Mouse (Mus musculus) limb, embryonic 11.5 days (tissue): ENCODE results near the gene Sv2b. TPM values are rescaled to one million over a fixed set of nuclear protein-coding genes. Genes with fewer than 3 reads are reported as not detected.
A peak's percentile ranks its signal among the peaks of the same experiment; 100 is the strongest.
"Not testable (repeated sequence)": the region's sequence is repeated elsewhere in the genome, so short reads cannot be mapped to it uniquely, and the experiment has no call there.

Experiments used
- ATAC-seq: fragments of 200-750 bp; cut with Nextera tagmentation; 2 replicates; pipeline ENCODE4 v1.8.0; 2017; ENCODE audit warnings: low read depth; ENCODE audit not compliant: insufficient number of reproducible peaks, low FRiP score, low TSS enrichment
- DNase-seq: peaks from one replicate; pipeline ENCODE4 v3.0.0-alpha.2; 2015; ENCODE audit warnings: low spot score
- H3K27ac ChIP-seq: fragments of 300-500 bp; sonication (generic); replicated peaks from 2 replicates; pipeline ENCODE4 v1.5.1; 2014; ENCODE audit warnings: low read depth, mild to moderate bottlenecking, low read length
- H3K27me3 ChIP-seq: fragments of 300-500 bp; sonication (generic); 2 replicates; pipeline ENCODE4 v1.6.1; 2014; ENCODE audit warnings: mild to moderate bottlenecking, low read length, mixed read lengths; ENCODE audit not compliant: control insufficient read depth, insufficient read depth
- H3K36me3 ChIP-seq: fragments of 300-500 bp; sonication (generic); 2 replicates; pipeline ENCODE4 v1.6.1; 2014; ENCODE audit warnings: mild to moderate bottlenecking, low read length, moderate library complexity, mixed read lengths; ENCODE audit not compliant: control insufficient read depth, insufficient read depth
- H3K4me1 ChIP-seq: fragments of 300-500 bp; sonication (generic); 2 replicates; pipeline ENCODE4 v1.6.1; 2014; ENCODE audit warnings: low read length, mixed read lengths; ENCODE audit not compliant: control insufficient read depth, insufficient read depth
- H3K4me2 ChIP-seq: fragments of 300-500 bp; sonication (generic); 2 replicates; pipeline ENCODE4 v1.6.1; 2014; ENCODE audit warnings: low read depth, mild to moderate bottlenecking, moderate library complexity; ENCODE audit not compliant: severe bottlenecking
- H3K4me3 ChIP-seq: fragments of 300-500 bp; sonication (generic); 2 replicates; pipeline ENCODE4 v1.5.1; 2014; ENCODE audit warnings: low read depth, low read length
- H3K9ac ChIP-seq: fragments of 300-500 bp; sonication (generic); 2 replicates; pipeline ENCODE4 v1.6.1; 2014; ENCODE audit warnings: mild to moderate bottlenecking, low read length
- H3K9me3 ChIP-seq: fragments of 300-500 bp; sonication (generic); 2 replicates; pipeline ENCODE4 v1.6.1; 2016; ENCODE audit warnings: low read length; ENCODE audit not compliant: control insufficient read depth
- WGBS: fragments of 180-500 bp; shearing (Covaris S2); extraction: QIAGEN DNeasy Blood & Tissue Kit; methylation state at CpG from one replicate; pipeline ENCODE4 v1.1.7; 2014; 5-methylcytosine and 5-hydroxymethylcytosine counted together
- polyA plus RNA-seq: library from polyadenylated mRNA; unstranded; fragments of >200 nt; fragmentation: Nextera tagmentation; extraction: Ambion mirVana; gene quantifications from 2 replicates; pipeline ENCODE4 v1.2.1, GENCODE M21; 2014

Sv2b gene
- polyA plus RNA-seq, 1 experiment from 2014 or later = 1.1 TPM

DNA sequence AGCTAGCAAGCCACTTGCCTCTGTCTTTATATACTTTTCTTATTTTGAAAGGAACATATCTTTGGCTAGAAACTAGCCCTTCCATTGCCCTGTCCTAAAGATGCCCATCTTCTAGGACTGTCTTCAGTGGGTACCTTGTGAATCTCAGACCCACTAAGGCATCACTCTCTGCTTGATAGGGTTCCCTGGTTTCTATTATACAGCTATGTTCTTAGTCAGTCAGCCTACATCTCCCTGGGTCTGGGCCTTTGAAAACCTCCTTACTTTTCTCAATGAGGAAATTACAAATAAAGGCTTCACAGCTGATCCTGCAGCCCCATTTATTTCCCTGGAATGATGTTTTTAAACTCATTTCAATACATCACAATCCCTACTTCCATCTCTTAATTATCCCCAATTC lies 88.8 kb downstream of the Sv2b start:
- DNase-seq (no peak), ATAC-seq (no peak)
- Histone ChIP-seq H3K4me2 (no peak overlapping the region), H3K27me3 (no peaks in the 10 kb centered on the region), H3K4me1 (no peaks in the 10 kb centered on the region), H3K27ac (no peak overlapping the region), H3K9ac (no peak overlapping the region), H3K36me3 (no peaks in the 10 kb centered on the region), H3K4me3 (no peak overlapping the region), H3K9me3 (peaks cover 4% of the 10 kb centered on the region; the same call in 1 of the 2 replicates)

GRCm38 (mm10) chr7:75216180-75216579 lies 92.9 kb downstream of the Sv2b start:
- no peak for DNase-seq
- no peaks in the 10 kb centered on the region for H3K27me3 ChIP-seq
- H3K4me2 ChIP-seq = no peak overlapping the region
- no peak overlapping the region for H3K27ac ChIP-seq
- H3K4me3 ChIP-seq = no peak overlapping the region
- no peaks in the 10 kb centered on the region for H3K4me1 ChIP-seq
- peaks cover 4% of the 10 kb centered on the region; the same call in 1 of the 2 replicates for H3K9me3 ChIP-seq
- H3K9ac ChIP-seq = no peak overlapping the region
- ATAC-seq = no peak
- no peaks in the 10 kb centered on the region for H3K36me3 ChIP-seq
- 88% methylated on average over 7 of the region's 7 CpGs for WGBS

- Histone ChIP-seq H3K27me3 (no peaks in the 10 kb centered on the region), H3K27ac (no peak overlapping the region), H3K4me2 (no peak overlapping the region), H3K36me3 (no peaks in the 10 kb centered on the region), H3K4me1 (no peaks in the 10 kb centered on the region), H3K4me3 (no peak overlapping the region), H3K9ac (no peak overlapping the region), H3K9me3 (no peaks in the 10 kb centered on the region)
- DNase-seq (no peak), ATAC-seq (no peak)
- 71% methylated on average over 4 of the region's 4 CpGs for WGBS
Observed at GRCm38 (mm10) chr7:75209221-75209641, 99.8 kb downstream of the Sv2b start.

GRCm38 (mm10) chr7:75207965-75208644 lies 101.0 kb downstream of the Sv2b start:
- no peak for DNase-seq
- no peak overlapping the region for H3K27ac ChIP-seq
- H3K4me1 ChIP-seq = no peaks in the 10 kb centered on the region
- no peak for ATAC-seq
- 90% methylated on average over 3 of the region's 3 CpGs for WGBS
- H3K36me3 ChIP-seq = no peaks in the 10 kb centered on the region
- H3K9me3 ChIP-seq = no peaks in the 10 kb centered on the region
- no peak overlapping the region for H3K4me2 ChIP-seq
- no peak overlapping the region for H3K9ac ChIP-seq
- no peak overlapping the region for H3K4me3 ChIP-seq
- H3K27me3 ChIP-seq = no peaks in the 10 kb centered on the region

GRCm38 (mm10) chr7:75206671-75207070 lies 102.4 kb downstream of the Sv2b start:
- WGBS = 87% methylated on average over 3 of the region's 3 CpGs
- Histone ChIP-seq H3K9ac (no peak overlapping the region), H3K4me3 (no peak overlapping the region), H3K36me3 (no peaks in the 10 kb centered on the region), H3K27me3 (no peaks in the 10 kb centered on the region), H3K4me1 (no peaks in the 10 kb centered on the region), H3K27ac (no peak overlapping the region), H3K9me3 (no peaks in the 10 kb centered on the region), H3K4me2 (no peak overlapping the region)
- ATAC-seq (no peak), DNase-seq (no peak)

DNA sequence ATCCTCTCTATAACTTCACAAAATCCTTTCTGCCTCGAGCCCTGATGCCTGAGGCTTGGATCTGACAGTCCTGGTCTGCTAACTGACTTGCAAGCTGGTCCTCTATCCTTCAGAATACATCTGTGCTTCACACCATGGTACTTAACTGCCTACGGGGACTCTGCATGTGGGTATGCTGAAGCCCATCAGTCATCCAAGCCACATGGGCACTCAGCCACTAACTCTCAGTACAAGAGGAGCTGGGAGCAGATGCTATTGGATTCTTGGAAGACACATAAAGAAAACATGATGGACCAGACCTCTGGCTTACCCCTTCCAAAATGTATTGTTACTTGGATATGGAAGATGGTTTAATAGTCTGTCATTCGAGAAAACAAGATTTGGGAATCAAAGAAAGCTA lies 103.7 kb downstream of the Sv2b start:
- H3K4me2 ChIP-seq = no peak overlapping the region
- 73% methylated on average over 3 of the region's 3 CpGs for WGBS
- H3K27ac ChIP-seq = no peak overlapping the region
- H3K4me1 ChIP-seq = no peaks in the 10 kb centered on the region
- no peaks in the 10 kb centered on the region for H3K27me3 ChIP-seq
- DNase-seq (no peak), ATAC-seq (no peak)
- H3K9me3 ChIP-seq = no peaks in the 10 kb centered on the region
- no peak overlapping the region for H3K4me3 ChIP-seq
- no peaks in the 10 kb centered on the region for H3K36me3 ChIP-seq
- no peak overlapping the region for H3K9ac ChIP-seq

- not testable (repeated sequence) for H3K9ac ChIP-seq, H3K4me2 ChIP-seq, H3K4me1 ChIP-seq, ATAC-seq, H3K27me3 ChIP-seq, H3K36me3 ChIP-seq, H3K4me3 ChIP-seq, DNase-seq, H3K9me3 ChIP-seq, H3K27ac ChIP-seq
- WGBS = 92% methylated on average over 1 of the region's 1 CpGs
Observed at GRCm38 (mm10) chr7:75194919-75195230, 114.2 kb downstream of the Sv2b start.

GRCm38 (mm10) chr7:75194158-75194918 lies 114.7 kb downstream of the Sv2b start:
- DNase-seq (no peak), ATAC-seq (peak; percentile 31; the same call in 1 of the 2 replicates)
- no peak overlapping the region for H3K4me3 ChIP-seq
- no peaks in the 10 kb centered on the region for H3K4me1 ChIP-seq
- WGBS = 90% methylated on average over 4 of the region's 4 CpGs
- H3K4me2 ChIP-seq = no peak overlapping the region
- H3K36me3 ChIP-seq = no peaks in the 10 kb centered on the region
- H3K9ac ChIP-seq = no peak overlapping the region
- no peaks in the 10 kb centered on the region for H3K27me3 ChIP-seq
- H3K27ac ChIP-seq = no peak overlapping the region
- no peaks in the 10 kb centered on the region for H3K9me3 ChIP-seq
